Mouse (Mus musculus) CH12.LX (cell line): ENCODE results near the gene Phf5a. TPM values are rescaled to one million over a fixed set of nuclear protein-coding genes. Genes with fewer than 3 reads are reported as not detected.

ENCODE experiments used
- DNase-seq: peaks from one replicate; pipeline ENCODE4 v3.0.0-alpha.2; 2013; ENCODE audit errors: extremely low read depth
- H3K27ac ChIP-seq: 2 replicates; pipeline ENCODE4 v1.5.1; 2012; ENCODE audit warnings: low read depth, mild to moderate bottlenecking, control low read depth, moderate library complexity; ENCODE audit not compliant: insufficient read depth
- H3K27me3 ChIP-seq: replicated peaks from 2 replicates; pipeline ENCODE3; 2012; ENCODE audit warnings: inconsistent platforms
- H3K36me3 ChIP-seq, 2 experiments: replicated peaks in 1 of 2; 2 replicates each; pipeline versions ENCODE3 to v1.6.1; 2012; ENCODE audit warnings: inconsistent platforms in 1 of 2, low read length in 1 of 2, mild to moderate bottlenecking in 1 of 2, mixed read lengths in 1 of 2, moderate library complexity in 1 of 2; ENCODE audit not compliant: control insufficient read depth in 1 of 2, insufficient read depth in 1 of 2
- H3K4me1 ChIP-seq, 2 experiments: 2 replicates each; pipeline ENCODE4 v1.6.1; 2012; ENCODE audit warnings: inconsistent platforms in 1 of 2, moderate library complexity in 1 of 2; ENCODE audit not compliant: insufficient read depth in 2 of 2, control insufficient read depth in 1 of 2
- H3K4me2 ChIP-seq: 2 replicates; pipeline ENCODE4 v1.6.1; 2012; ENCODE audit warnings: low read depth, mild to moderate bottlenecking, control low read depth; ENCODE audit not compliant: poor library complexity, insufficient read depth, severe bottlenecking
- H3K4me3 ChIP-seq, 3 experiments: fragments of 150-350 bp in 1 of 3; sonication (generic) in 1 of 3; replicated peaks in 1 of 3; 2 replicates each; pipeline versions ENCODE3 to v1.5.1; 2011 to 2012; ENCODE audit warnings: low read depth in 2 of 3, low read length in 2 of 3, mild to moderate bottlenecking in 2 of 3, moderate library complexity in 2 of 3, control low read depth in 1 of 3, improper control_type of control experiment in 1 of 3, inconsistent platforms in 1 of 3, mixed read lengths in 1 of 3; ENCODE audit not compliant: poor library complexity in 1 of 3
- H3K79me2 ChIP-seq: replicated peaks from 2 replicates; pipeline ENCODE4 v1.6.1; 2012; ENCODE audit warnings: mild to moderate bottlenecking, moderate library complexity; ENCODE audit not compliant: control insufficient read depth, poor library complexity, insufficient read depth, severe bottlenecking; ENCODE audit errors: extremely low read depth
- H3K9ac ChIP-seq: 2 replicates; pipeline ENCODE4 v1.6.1; 2012; ENCODE audit warnings: low read depth, mild to moderate bottlenecking, control low read depth, moderate library complexity; ENCODE audit not compliant: insufficient read depth
- H3K9me3 ChIP-seq: replicated peaks from 2 replicates; pipeline ENCODE3; 2012; ENCODE audit warnings: low read length, inconsistent platforms, mixed read lengths
- BHLHE40 ChIP-seq: IDR thresholded peaks from 2 replicates; pipeline ENCODE4 v1.6.1; 2011; ENCODE audit warnings: mild to moderate bottlenecking, low read depth, low read length, improper control_type of control experiment
- CTCF ChIP-seq, 2 experiments: IDR thresholded peaks in 1 of 2; conservative IDR thresholded peaks in 1 of 2; 2 replicates each; pipeline ENCODE4 v1.5.1; 2011 to 2012; ENCODE audit warnings: low read depth in 2 of 2, low read length in 2 of 2, improper control_type of control experiment in 1 of 2, inconsistent platforms in 1 of 2, mild to moderate bottlenecking in 1 of 2, moderate library complexity in 1 of 2
- EP300 ChIP-seq: IDR thresholded peaks from 2 replicates; pipeline ENCODE4 v1.6.1; 2011; ENCODE audit warnings: low read length, improper control_type of control experiment
- GABPA ChIP-seq: IDR thresholded peaks from 2 replicates; pipeline ENCODE4 v1.6.1; 2012; ENCODE audit warnings: low read depth, low read length, improper control_type of control experiment, inconsistent platforms; ENCODE audit not compliant: insufficient replicate concordance
- HCFC1 ChIP-seq: IDR thresholded peaks from 2 replicates; pipeline ENCODE4 v1.6.1; 2012; ENCODE audit warnings: low read depth, mild to moderate bottlenecking, inconsistent platforms, low read length, improper control_type of control experiment
- IRF4 ChIP-seq: IDR thresholded peaks from 2 replicates; pipeline ENCODE4 v1.6.1; 2014; ENCODE audit warnings: low read depth, mild to moderate bottlenecking, inconsistent platforms, low read length, improper control_type of control experiment
- JUND ChIP-seq: conservative IDR thresholded peaks from 2 replicates; pipeline ENCODE4 v1.6.1; 2011; ENCODE audit warnings: low read depth, low read length, improper control_type of control experiment
- NELFE ChIP-seq: IDR thresholded peaks from 2 replicates; pipeline ENCODE4 v1.6.1; 2011; ENCODE audit warnings: low read depth, low read length, improper control_type of control experiment
- NRF1 ChIP-seq: IDR thresholded peaks from 2 replicates; pipeline ENCODE4 v1.6.1; 2014; ENCODE audit warnings: low read depth, mild to moderate bottlenecking, inconsistent platforms, low read length, improper control_type of control experiment, moderate library complexity
- POLR2AphosphoS2 ChIP-seq: IDR thresholded peaks from 2 replicates; pipeline ENCODE4 v1.6.1; 2011; ENCODE audit warnings: low read depth, low read length, improper control_type of control experiment
- RAD21 ChIP-seq: IDR thresholded peaks from 2 replicates; pipeline ENCODE4 v1.6.1; 2011; ENCODE audit warnings: low read depth, mild to moderate bottlenecking, low read length, improper control_type of control experiment, moderate library complexity
- SIN3A ChIP-seq: IDR thresholded peaks from 2 replicates; pipeline ENCODE4 v1.6.1; 2012; ENCODE audit warnings: low read length, improper control_type of control experiment, inconsistent platforms
- TCF12 ChIP-seq: IDR thresholded peaks from 2 replicates; pipeline ENCODE4 v1.6.1; 2014; ENCODE audit warnings: low read depth, mild to moderate bottlenecking, inconsistent platforms, low read length, improper control_type of control experiment
- UBTF ChIP-seq: IDR thresholded peaks from 2 replicates; pipeline ENCODE4 v1.6.1; 2012; ENCODE audit warnings: low read depth, mild to moderate bottlenecking, inconsistent platforms, low read length, improper control_type of control experiment, moderate library complexity
- USF1 ChIP-seq: IDR thresholded peaks from 2 replicates; pipeline ENCODE4 v1.6.1; 2014; ENCODE audit warnings: low read depth, mild to moderate bottlenecking, inconsistent platforms, low read length, improper control_type of control experiment
- USF2 ChIP-seq: conservative IDR thresholded peaks from 2 replicates; pipeline ENCODE4 v1.6.1; 2011; ENCODE audit warnings: low read depth, low read length, improper control_type of control experiment
- ZC3H11A ChIP-seq: IDR thresholded peaks from 2 replicates; pipeline ENCODE4 v1.6.1; 2012; ENCODE audit warnings: low read depth, mild to moderate bottlenecking, inconsistent platforms, low read length, improper control_type of control experiment
- ZKSCAN1 ChIP-seq: IDR thresholded peaks from 2 replicates; pipeline ENCODE4 v1.6.1; 2012; ENCODE audit warnings: low read depth, inconsistent platforms, low read length, improper control_type of control experiment, borderline replicate concordance
- ZMIZ1 ChIP-seq: IDR thresholded peaks from 2 replicates; pipeline ENCODE4 v1.6.1; 2012; ENCODE audit warnings: low read depth, mild to moderate bottlenecking, inconsistent platforms, low read length, improper control_type of control experiment
- dilution Hi-C: fragments of 300-500 bp; cut with MboI; formaldehyde crosslinking; loops from 2 replicates; pipeline ENCODE4 v1.14.3; 2020; ENCODE audit warnings: low sequenced_read_pairs; ENCODE audit not compliant: extremely low pct_unique_long_range_greater_than_20kb, extremely low pct_ligation_motif_present
- in situ Hi-C: fragments of 300-500 bp; cut with MboI; formaldehyde crosslinking; loops from 3 replicates; pipeline ENCODE4 v1.14.3; 2019; ENCODE audit warnings: low sequenced_read_pairs, low pct_ligation_motif_present, low pct_unique_long_range_greater_than_20kb, mixed read lengths
- polyA plus RNA-seq: library from polyadenylated mRNA; unstranded; fragments of >175 nt; gene quantifications from 2 replicates; pipeline ENCODE4 v1.2.1, GENCODE M21; 2012; ENCODE audit warnings: low read depth; ENCODE audit not compliant: insufficient read length
- total RNA-seq, 2 experiments: library from RNA; depleted of rRNA; stranded (reverse); fragments of 300-350 nt in 1 of 2; fragments of >200 nt in 1 of 2; gene quantifications; 2 replicates each; pipeline ENCODE4 v1.2.3; 2012 to 2014

The Phf5a gene
- total and polyA plus RNA-seq, 3 experiments: 86.3 to 177 (median 116) TPM

DNA sequence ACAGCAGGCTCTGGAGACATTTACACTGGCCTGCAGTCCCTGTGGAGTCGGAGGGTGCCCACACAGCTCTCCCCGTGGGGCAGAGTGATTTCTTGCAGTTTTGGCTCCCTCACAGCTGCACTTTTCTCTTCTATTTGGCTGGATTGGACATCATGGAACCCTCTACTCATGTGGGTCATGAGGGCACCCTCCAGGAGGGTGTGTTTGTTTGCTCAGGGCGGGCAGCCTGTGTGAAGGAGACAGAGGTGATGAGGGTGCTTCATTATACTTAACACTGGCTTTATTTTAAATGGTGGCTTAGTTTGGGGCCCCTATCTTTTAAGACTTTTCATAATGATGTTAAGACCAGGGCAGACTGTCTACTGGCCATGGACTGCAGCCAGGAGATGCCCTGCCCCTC lies 46.9 kb downstream of the Phf5a start:
- H3K9me3 ChIP-seq: no peaks in the 10 kb centered on the region
- in situ Hi-C loops: no loop called here
- dilution Hi-C loops: no loop called here

DNA sequence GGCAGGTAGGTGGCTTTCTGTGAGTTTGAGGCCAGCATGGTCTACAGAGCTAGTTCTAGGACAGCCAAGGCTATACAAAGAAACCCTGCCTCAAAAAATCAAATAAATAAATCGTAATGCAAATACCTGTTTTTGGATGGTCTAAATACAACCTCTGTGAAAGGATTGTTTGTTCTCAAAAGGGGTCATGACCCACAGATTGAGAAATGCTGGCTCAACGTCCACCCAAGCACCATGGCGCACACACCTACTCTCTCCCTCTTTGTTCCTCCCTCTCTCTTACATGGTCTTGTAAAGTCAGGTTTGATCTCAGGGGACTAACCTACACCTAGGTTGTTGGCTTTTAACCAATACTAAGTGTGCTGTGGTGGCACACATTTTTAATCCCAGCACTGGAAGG lies 49.1 kb downstream of the Phf5a start:
- Histone ChIP-seq H3K27me3 (no peaks in the 10 kb centered on the region), H3K27ac (no peak overlapping the region), H3K36me3 (peaks cover 33 to 75% of the 10 kb centered on the region in 2 experiments), H3K4me1 (no peaks in the 10 kb centered on the region), H3K4me3 (no peak overlapping the region), H3K9ac (no peak overlapping the region), H3K4me2 (no peak overlapping the region), H3K79me2 (no peaks in the 10 kb centered on the region), H3K9me3 (no peaks in the 10 kb centered on the region)
- in situ Hi-C loops: no loop called here
- dilution Hi-C loops: no loop called here
- no peak for TF ChIP-seq ZC3H11A
- TF ChIP-seq BHLHE40: no peak
- no peak for TF ChIP-seq TCF12
- TF ChIP-seq, all 38 proteins: peak for 0
- DNase-seq: no peak

More for the DNA sequence above, 46.9 kb downstream of the Phf5a start:
- no peaks in the 10 kb centered on the region for H3K79me2 ChIP-seq
- H3K4me2 ChIP-seq: no peak overlapping the region
- no peak overlapping the region for H3K4me3 ChIP-seq
- TF ChIP-seq ZMIZ1 (no peak), GABPA (no peak), EP300 (no peak), USF1 (no peak), IRF4 (no peak), BHLHE40 (no peak), POLR2AphosphoS2 (no peak), SIN3A (no peak), JUND (no peak), TCF12 (no peak), ZKSCAN1 (no peak), NRF1 (no peak), CTCF (conservative IDR thresholded peaks at IDR 0.05 in 1 of 2, IDR thresholded peaks at IDR 0.05 in 1 of 2; ENCODE audit: low read depth in 2 of 2, low read length in 2 of 2) (no peak), UBTF (no peak), RAD21 (no peak), HCFC1 (no peak), NELFE (no peak), USF2 (no peak)
- TF ChIP-seq, all 38 proteins: peak for 0
- H3K9ac ChIP-seq: no peak overlapping the region
- H3K27me3 ChIP-seq: no peaks in the 10 kb centered on the region
- H3K4me1 ChIP-seq: peaks cover 11 to 17% of the 10 kb centered on the region in 2 experiments
- H3K36me3 ChIP-seq: peaks cover 23 to 62% of the 10 kb centered on the region in 2 experiments
- no peak for DNase-seq
- H3K27ac ChIP-seq: no peak overlapping the region
